Mouse (Mus musculus) left cerebral cortex, adult 2 months (tissue): Measurements from ENCODE around the gene P4ha1. TPM values are rescaled to one million over a fixed set of nuclear protein-coding genes. Genes with fewer than 3 reads are reported as not detected.

Experiments
- DNase-seq, 2 experiments: peaks; one replicate each; pipeline ENCODE4 v3.0.0; 2021 to 2022; ENCODE audit warnings: low spot score in 2 of 2, mixed read lengths in 1 of 2; ENCODE audit errors: extremely low spot score in 1 of 2
- H3K27ac ChIP-seq: fragments of 200-600 bp; 2 replicates; pipeline ENCODE4 v1.8.1; 2022
- H3K4me3 ChIP-seq: fragments of 200-600 bp; 2 replicates; pipeline ENCODE4 v1.8.1; 2022
- CTCF ChIP-seq: fragments of 200-600 bp; IDR thresholded peaks from 2 replicates; pipeline ENCODE4 v1.8.1; 2022; ENCODE audit warnings: antibody characterized with exemption, mild to moderate bottlenecking, moderate library complexity
- intact Hi-C: fragments of 180-260 bp; cut with DNase I; formaldehyde crosslinking; loops from one replicate; pipeline ENCODE4 v1.15.1; 2025
- total RNA-seq, 2 experiments: library from RNA; stranded (reverse); gene quantifications; 2 replicates each; pipeline ENCODE4 v1.2.3; 2021

Gene P4ha1
- total RNA-seq, 2 experiments from 2014 or later = 37.6 to 49.7 TPM

DNA sequence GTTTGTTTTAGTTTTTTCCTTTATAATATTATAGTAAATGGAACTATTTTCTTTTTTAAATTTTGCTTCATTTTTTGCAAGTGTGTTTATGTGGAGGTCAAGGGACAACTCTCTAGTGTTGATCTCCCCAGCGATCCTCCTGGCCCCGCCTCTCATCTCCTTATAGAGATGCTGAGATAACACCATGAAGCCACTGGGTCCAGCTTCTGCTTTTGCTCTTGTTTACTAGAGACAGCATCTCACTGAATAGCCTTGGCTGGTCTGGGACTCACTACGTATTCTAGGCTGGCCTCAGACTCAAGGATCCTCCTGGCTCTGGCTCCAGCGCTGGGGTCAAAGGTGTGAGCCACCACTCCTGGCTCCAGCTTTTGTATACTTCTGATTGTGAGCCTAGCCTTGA is 96.4 kb downstream of the P4ha1 start:
- TF ChIP-seq CTCF = no peak
- intact Hi-C loops = no loop called here
- no peak for DNase-seq
- H3K4me3 ChIP-seq = no peak overlapping the region
- no peak overlapping the region for H3K27ac ChIP-seq

Other genes starting within 250 kb of the P4ha1 start
- 1 to 10 TPM; 6.6 to 6.9 TPM for gene Sept10, start 101.4 kb upstream of the P4ha1 start, total RNA-seq
- gene Sowahc, start 101.3 kb upstream of the P4ha1 start, total RNA-seq = 1 to 10 TPM; 7.1 to 7.7 TPM
- 10 to 100 TPM; 37.4 to 65.6 TPM for gene Gm10273, start 72.3 kb downstream of the P4ha1 start, total RNA-seq
- not detected for gene Pla2g12b, start 80.4 kb downstream of the P4ha1 start, total RNA-seq
- under 1 TPM; 0.16 to 0.34 TPM for gene Oit3, start 118.5 kb downstream of the P4ha1 start, total RNA-seq